Mouse (Mus musculus) ES-Bruce4 (cell line): Measurements from ENCODE around the gene 4930563M21Rik. TPM values are rescaled to one million over a fixed set of nuclear protein-coding genes. Genes with fewer than 3 reads are reported as not detected.

Experiments
- H3K27ac ChIP-seq: 2 replicates; pipeline ENCODE4 v1.5.1; 2012; ENCODE audit warnings: low read length, inconsistent platforms; ENCODE audit not compliant: insufficient read depth
- H3K27me3 ChIP-seq: 2 replicates; pipeline ENCODE4 v1.6.1; 2012; ENCODE audit warnings: mild to moderate bottlenecking, low read length, inconsistent platforms; ENCODE audit not compliant: control insufficient read depth, poor library complexity, insufficient read depth, severe bottlenecking
- H3K36me3 ChIP-seq: 2 replicates; pipeline ENCODE4 v1.6.1; 2012; ENCODE audit warnings: inconsistent platforms, mild to moderate bottlenecking, low read length, moderate library complexity; ENCODE audit not compliant: control insufficient read depth, poor library complexity, insufficient read depth, severe bottlenecking
- H3K4me1 ChIP-seq: one replicate; pipeline ENCODE4 v1.8.1; 2011; ENCODE audit warnings: low read length; ENCODE audit not compliant: control insufficient read depth, insufficient read depth
- H3K4me3 ChIP-seq: 2 replicates; pipeline ENCODE4 v1.5.1; 2011; ENCODE audit warnings: low read depth, mild to moderate bottlenecking, low read length
- H3K9ac ChIP-seq: 2 replicates; pipeline ENCODE4 v1.6.1; 2012; ENCODE audit warnings: low read depth, mild to moderate bottlenecking, inconsistent platforms; ENCODE audit not compliant: poor library complexity, severe bottlenecking
- H3K9me3 ChIP-seq: replicated peaks from 2 replicates; pipeline ENCODE4 v1.6.1; 2012; ENCODE audit warnings: mild to moderate bottlenecking, low read length, inconsistent platforms; ENCODE audit not compliant: control insufficient read depth, poor library complexity, insufficient read depth, severe bottlenecking
- CTCF ChIP-seq: IDR thresholded peaks from one replicate; pipeline ENCODE4 v1.8.1; 2011; ENCODE audit warnings: low read depth, low read length
- EP300 ChIP-seq: IDR thresholded peaks from 2 replicates; pipeline ENCODE4 v1.6.1; 2011; ENCODE audit warnings: low read depth, low read length; ENCODE audit not compliant: insufficient read depth
- POLR2A ChIP-seq: IDR thresholded peaks from one replicate; pipeline ENCODE4 v1.8.1; 2011; ENCODE audit warnings: low read length; ENCODE audit not compliant: insufficient read depth
- polyA plus RNA-seq: library from polyadenylated mRNA; stranded (reverse); fragments of >200 nt; gene quantifications from 2 replicates; pipeline ENCODE4 v1.2.4, GENCODE M21; 2011; ENCODE audit warnings: low read depth; ENCODE audit not compliant: missing spikeins, insufficient read depth, insufficient read length

Gene 4930563M21Rik
- not detected in 2 replicates for polyA plus RNA-seq

GRCm38 (mm10) chr9:56010450-56010849 is at the start of gene 4930563M21Rik:
4930563M21Rik (minus strand) TSS chr9:56010550.
- Histone ChIP-seq H3K36me3 (no peaks in the 10 kb centered on the region), H3K27ac (no peak within 1 kb of the TSS), H3K4me1 (no peaks in the 10 kb centered on the region), H3K4me3 (no peak within 1 kb of the TSS), H3K27me3 (no peaks in the 10 kb centered on the region), H3K9ac (no peak within 1 kb of the TSS), H3K9me3 (peaks cover 6% of the 10 kb centered on the region; the same call in 1 of the 2 replicates)
- no peak for TF ChIP-seq POLR2A

- Histone ChIP-seq H3K36me3 (peaks cover 16% of the 10 kb centered on the region), H3K4me1 (no peaks in the 10 kb centered on the region), H3K4me3 (no peak overlapping the region), H3K27me3 (no peaks in the 10 kb centered on the region), H3K9ac (no peak overlapping the region), H3K27ac (no peak overlapping the region), H3K9me3 (no peaks in the 10 kb centered on the region)
- TF ChIP-seq POLR2A, result no peak
- no peak for TF ChIP-seq EP300
- no peak for TF ChIP-seq CTCF
Measured at GRCm38 (mm10) chr9:56056147-56056546, 45.8 kb upstream of the 4930563M21Rik start.

GRCm38 (mm10) chr9:56053796-56054195 is 43.4 kb upstream of the 4930563M21Rik start:
- Histone ChIP-seq H3K36me3 (peaks cover 9% of the 10 kb centered on the region), H3K9ac (no peak overlapping the region)
- TF ChIP-seq POLR2A, result no peak
- no peak for TF ChIP-seq EP300
- TF ChIP-seq CTCF, result no peak

GRCm38 (mm10) chr9:56042181-56042621 is 31.9 kb upstream of the 4930563M21Rik start:
- H3K9me3 ChIP-seq, result no peaks in the 10 kb centered on the region
- H3K27me3 ChIP-seq, result no peaks in the 10 kb centered on the region
- H3K4me3 ChIP-seq, result peak overlapping the region; percentile 70
- H3K36me3 ChIP-seq, result peaks cover 2% of the 10 kb centered on the region; the same call in 1 of the 2 replicates
- no peaks in the 10 kb centered on the region for H3K4me1 ChIP-seq
- no peak for TF ChIP-seq POLR2A
- no peak for TF ChIP-seq CTCF
- no peak for TF ChIP-seq EP300
- peak overlapping the region; percentile 62 for H3K9ac ChIP-seq
- no peak overlapping the region; the same call in 1 of the 2 replicates for H3K27ac ChIP-seq

More at GRCm38 (mm10) chr9:56053796-56054195, 43.4 kb upstream of the 4930563M21Rik start:
- Histone ChIP-seq H3K4me3 (no peak overlapping the region), H3K4me1 (no peaks in the 10 kb centered on the region), H3K27ac (no peak overlapping the region), H3K27me3 (no peaks in the 10 kb centered on the region), H3K9me3 (no peaks in the 10 kb centered on the region)

- no peak for TF ChIP-seq CTCF
- peak; percentile 51 for TF ChIP-seq POLR2A
- no peak for TF ChIP-seq EP300
- H3K4me3 ChIP-seq, result peak within 1 kb of the TSS; percentile 70
- peak within 1 kb of the TSS; percentile 62 for H3K9ac ChIP-seq
- H3K27me3 ChIP-seq, result no peaks in the 10 kb centered on the region
- H3K4me1 ChIP-seq, result no peaks in the 10 kb centered on the region
- no peaks in the 10 kb centered on the region for H3K9me3 ChIP-seq
- H3K27ac ChIP-seq, result no peak within 1 kb of the TSS; the same call in 1 of the 2 replicates
- peaks cover 2% of the 10 kb centered on the region; the same call in 1 of the 2 replicates for H3K36me3 ChIP-seq
Measured at GRCm38 (mm10) chr9:56041372-56042180, 31.2 kb upstream of the 4930563M21Rik start, which contains the start of gene Rcn2. Rcn2 (plus strand) TSS chr9:56041845.

- H3K4me3 ChIP-seq, result no peak overlapping the region
- H3K27me3 ChIP-seq, result no peaks in the 10 kb centered on the region
- TF ChIP-seq POLR2A (no peak), EP300 (no peak), CTCF (no peak)
- H3K4me1 ChIP-seq, result no peaks in the 10 kb centered on the region
- no peaks in the 10 kb centered on the region for H3K36me3 ChIP-seq
- no peak overlapping the region for H3K27ac ChIP-seq
- H3K9ac ChIP-seq, result no peak overlapping the region
- H3K9me3 ChIP-seq, result no peaks in the 10 kb centered on the region
Measured at GRCm38 (mm10) chr9:56032219-56032618, 21.9 kb upstream of the 4930563M21Rik start.
